Mouse (Mus musculus) heart, embryonic 11.5 days (tissue): ENCODE measurements around the gene Plg. TPM values are rescaled to one million over a fixed set of nuclear protein-coding genes. Genes with fewer than 3 reads are reported as not detected.

Experiments
- ATAC-seq: fragments of 200-750 bp; cut with Nextera tagmentation; replicated peaks from 2 replicates; pipeline ENCODE4 v1.8.0; 2017; ENCODE audit warnings: moderate library complexity; ENCODE audit not compliant: insufficient number of reproducible peaks, low FRiP score, low TSS enrichment
- H3K27ac ChIP-seq: fragments of 300-500 bp; sonication (generic); 2 replicates; pipeline ENCODE4 v1.5.1; 2014; ENCODE audit warnings: mild to moderate bottlenecking, low read depth, low read length
- H3K27me3 ChIP-seq: fragments of 300-500 bp; sonication (generic); 2 replicates; pipeline ENCODE4 v1.6.1; 2014; ENCODE audit warnings: mild to moderate bottlenecking, low read length, mixed read lengths; ENCODE audit not compliant: control insufficient read depth, insufficient read depth
- H3K36me3 ChIP-seq: fragments of 300-500 bp; sonication (generic); 2 replicates; pipeline ENCODE4 v1.6.1; 2014; ENCODE audit warnings: mild to moderate bottlenecking, low read length, moderate library complexity, mixed read lengths; ENCODE audit not compliant: control insufficient read depth, insufficient read depth
- H3K4me1 ChIP-seq: fragments of 300-500 bp; sonication (generic); 2 replicates; pipeline ENCODE4 v1.6.1; 2014; ENCODE audit warnings: low read length; ENCODE audit not compliant: control insufficient read depth, insufficient read depth
- H3K4me2 ChIP-seq: fragments of 300-500 bp; sonication (generic); 2 replicates; pipeline ENCODE4 v1.6.1; 2014; ENCODE audit warnings: mild to moderate bottlenecking, moderate library complexity
- H3K4me3 ChIP-seq: fragments of 300-500 bp; sonication (generic); 2 replicates; pipeline ENCODE4 v1.5.1; 2014; ENCODE audit warnings: low read depth, low read length
- H3K9ac ChIP-seq: fragments of 300-500 bp; sonication (generic); 2 replicates; pipeline ENCODE4 v1.6.1; 2014; ENCODE audit warnings: mild to moderate bottlenecking, low read depth, low read length, moderate library complexity
- H3K9me3 ChIP-seq: fragments of 300-500 bp; sonication (generic); replicated peaks from 2 replicates; pipeline ENCODE4 v1.6.1; 2016; ENCODE audit warnings: low read length; ENCODE audit not compliant: control insufficient read depth
- WGBS: fragments of 180-500 bp; shearing (Covaris S2); extraction: QIAGEN DNeasy Blood & Tissue Kit; methylation state at CpG from one replicate; pipeline ENCODE4 v1.1.7; 2014; ENCODE audit not compliant: insufficient replicate concordance; 5-methylcytosine and 5-hydroxymethylcytosine counted together
- polyA plus RNA-seq: library from polyadenylated mRNA; unstranded; fragments of >200 nt; fragmentation: Nextera tagmentation; extraction: Ambion mirVana; gene quantifications from 2 replicates; pipeline ENCODE4 v1.2.1, GENCODE M21; 2014

The Plg gene
- polyA plus RNA-seq, 1 experiment from 2014 or later: 3.0 TPM

GRCm38 (mm10) chr17:12373601-12374144 is 4.7 kb upstream of the Plg start:
- WGBS: 45% methylated on average over 3 of the region's 3 CpGs
- H3K4me2 ChIP-seq: no peak overlapping the region
- no peaks in the 10 kb centered on the region for H3K27me3 ChIP-seq
- no peak for ATAC-seq
- peaks cover 3% of the 10 kb centered on the region; the same call in 1 of the 2 replicates for H3K4me1 ChIP-seq
- no peaks in the 10 kb centered on the region for H3K9me3 ChIP-seq
- no peak overlapping the region for H3K9ac ChIP-seq
- H3K27ac ChIP-seq: no peak overlapping the region
- H3K36me3 ChIP-seq: no peaks in the 10 kb centered on the region
- no peak overlapping the region for H3K4me3 ChIP-seq

GRCm38 (mm10) chr17:12380287-12380686 is 1.9 kb downstream of the Plg start:
- Histone ChIP-seq H3K4me2 (no peak overlapping the region), H3K36me3 (no peaks in the 10 kb centered on the region), H3K9me3 (no peaks in the 10 kb centered on the region), H3K4me3 (no peak overlapping the region), H3K27me3 (no peaks in the 10 kb centered on the region), H3K9ac (no peak overlapping the region), H3K4me1 (no peaks in the 10 kb centered on the region), H3K27ac (no peak overlapping the region)
- 77% methylated on average over 4 of the region's 4 CpGs for whole genome bisulfite sequencing
- ATAC-seq: no peak

- no peak for ATAC-seq
- Histone ChIP-seq H3K27ac (no peak overlapping the region), H3K9ac (no peak overlapping the region), H3K36me3 (no peaks in the 10 kb centered on the region), H3K4me1 (no peaks in the 10 kb centered on the region), H3K27me3 (no peaks in the 10 kb centered on the region), H3K4me2 (no peak overlapping the region), H3K4me3 (no peak overlapping the region), H3K9me3 (no peaks in the 10 kb centered on the region)
- WGBS: 70% methylated on average over 2 of the region's 2 CpGs
These were observed 3.2 kb downstream of the Plg start for GRCm38 (mm10) chr17:12381579-12381978.

- H3K36me3 ChIP-seq: no peaks in the 10 kb centered on the region
- H3K4me1 ChIP-seq: no peaks in the 10 kb centered on the region
- no peak overlapping the region for H3K27ac ChIP-seq
- H3K4me2 ChIP-seq: no peak overlapping the region
- ATAC-seq: no peak
- WGBS: 42% methylated on average over 2 of the region's 2 CpGs
- H3K9ac ChIP-seq: no peak overlapping the region
- no peak overlapping the region for H3K4me3 ChIP-seq
- no peaks in the 10 kb centered on the region for H3K9me3 ChIP-seq
- H3K27me3 ChIP-seq: no peaks in the 10 kb centered on the region
These were observed 4.1 kb downstream of the Plg start for GRCm38 (mm10) chr17:12382531-12382930.

- Histone ChIP-seq H3K27ac (no peak overlapping the region), H3K4me1 (no peaks in the 10 kb centered on the region), H3K27me3 (no peaks in the 10 kb centered on the region), H3K9ac (no peak overlapping the region), H3K4me2 (no peak overlapping the region), H3K4me3 (no peak overlapping the region), H3K9me3 (no peaks in the 10 kb centered on the region), H3K36me3 (no peaks in the 10 kb centered on the region)
- no peak for ATAC-seq
- WGBS: 66% methylated on average over 8 of the region's 8 CpGs
These were observed 6.8 kb downstream of the Plg start for GRCm38 (mm10) chr17:12385049-12385794.

DNA sequence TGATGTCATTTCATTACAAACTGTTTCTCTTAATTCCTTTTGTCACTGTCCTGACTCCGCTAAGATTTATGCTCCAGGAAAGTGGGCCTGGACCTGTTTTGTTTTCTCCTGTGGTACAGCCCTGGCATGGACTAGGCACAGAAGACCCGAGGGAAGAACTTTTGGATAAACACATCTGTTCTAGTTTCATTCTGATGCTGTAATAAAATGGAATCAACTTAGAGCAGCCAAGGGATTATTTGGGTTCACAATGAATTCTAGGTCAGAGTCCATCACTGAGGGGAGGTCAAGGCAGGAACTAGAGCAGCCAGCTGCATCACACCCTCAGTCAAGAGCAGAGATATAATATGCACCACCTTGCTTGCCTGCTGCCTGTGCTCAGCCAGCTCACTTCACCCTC is 9.4 kb downstream of the Plg start:
- no peak for ATAC-seq
- H3K9me3 ChIP-seq: peaks cover 7% of the 10 kb centered on the region; the same call in 1 of the 2 replicates
- H3K4me1 ChIP-seq: no peaks in the 10 kb centered on the region
- WGBS: 79% methylated on average over 2 of the region's 2 CpGs
- no peak overlapping the region for H3K9ac ChIP-seq
- no peaks in the 10 kb centered on the region for H3K27me3 ChIP-seq
- no peak overlapping the region for H3K4me2 ChIP-seq
- no peak overlapping the region for H3K4me3 ChIP-seq
- H3K36me3 ChIP-seq: no peaks in the 10 kb centered on the region
- H3K27ac ChIP-seq: no peak overlapping the region

- Histone ChIP-seq H3K27me3 (no peaks in the 10 kb centered on the region), H3K27ac (no peak overlapping the region), H3K4me1 (no peaks in the 10 kb centered on the region), H3K36me3 (no peaks in the 10 kb centered on the region), H3K4me3 (no peak overlapping the region), H3K4me2 (no peak overlapping the region), H3K9ac (no peak overlapping the region), H3K9me3 (peaks cover 7% of the 10 kb centered on the region; the same call in 1 of the 2 replicates)
- ATAC-seq: no peak
- 88% methylated on average over 7 of the region's 7 CpGs for WGBS
These were observed 9.8 kb downstream of the Plg start for GRCm38 (mm10) chr17:12388239-12388638.

DNA sequence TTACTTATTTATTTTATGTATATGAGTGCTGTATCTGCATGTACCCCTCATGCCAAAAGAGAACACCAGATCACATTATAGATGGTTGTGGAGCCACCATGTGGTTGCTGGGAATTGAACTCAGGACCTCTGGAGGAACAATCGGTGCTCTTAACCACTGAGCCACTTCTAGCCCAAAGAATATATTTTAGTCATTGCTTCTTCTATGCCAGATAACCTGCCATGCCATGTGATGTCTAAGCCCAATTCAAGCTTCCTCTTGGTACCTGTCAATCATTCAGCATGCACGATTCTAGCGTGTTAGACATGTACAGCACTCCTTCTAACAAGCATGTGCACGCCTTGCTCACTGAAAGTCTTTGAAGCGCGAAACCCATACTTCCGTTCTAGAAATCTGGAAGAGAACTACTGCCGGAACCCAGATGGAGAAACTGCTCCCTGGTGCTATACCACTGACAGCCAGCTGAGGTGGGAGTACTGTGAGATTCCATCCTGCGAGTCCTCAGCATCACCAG is 17.8 kb downstream of the Plg start:
- Histone ChIP-seq H3K36me3 (no peaks in the 10 kb centered on the region), H3K27me3 (no peaks in the 10 kb centered on the region; the same call in 1 of the 2 replicates), H3K9ac (no peak overlapping the region), H3K4me1 (no peaks in the 10 kb centered on the region), H3K4me2 (no peak overlapping the region), H3K9me3 (peaks cover 7% of the 10 kb centered on the region; the same call in 1 of the 2 replicates), H3K4me3 (no peak overlapping the region), H3K27ac (no peak overlapping the region)
- WGBS: 85% methylated on average over 9 of the region's 9 CpGs
- ATAC-seq: no peak
